Mouse (Mus musculus) gastrocnemius, postnatal 10 days (tissue): Measurements from ENCODE around the gene Ncor1. TPM values are rescaled to one million over a fixed set of nuclear protein-coding genes. Genes with fewer than 3 reads are reported as not detected.

Experiments used
- total RNA-seq, 2 experiments: library from RNA; stranded (reverse); gene quantifications; 2 replicates each; pipeline ENCODE4 v1.2.3; 2021

Ncor1 gene
- total RNA-seq, 2 experiments from 2014 or later: 132 to 145 TPM

Other genes starting within 250 kb of the Ncor1 start
- gene Adora2b, start 209.6 kb downstream of the Ncor1 start, total RNA-seq: 1 to 10 TPM in 1 of 2 experiments, under 1 TPM in 1; 0.88 to 1.3 TPM
- gene Zswim7, start 177.2 kb downstream of the Ncor1 start, total RNA-seq: 10 to 100 TPM; 15.2 to 17.9 TPM
- 10 to 100 TPM; 21.3 to 23.0 TPM for gene Ttc19, start 177.1 kb downstream of the Ncor1 start, total RNA-seq
- 1 to 10 TPM; 2.9 to 3.7 TPM for gene Pigl, start 81 bp downstream of the Ncor1 start, total RNA-seq
- 10 to 100 TPM; 14.0 to 21.9 TPM for gene Cenpv, start 80.7 kb upstream of the Ncor1 start, total RNA-seq
- gene Ubb, start 92.6 kb upstream of the Ncor1 start, total RNA-seq: 1,000 to 10,000 TPM; 1,047 to 1,133 TPM
- 1 to 10 TPM; 2.0 TPM for gene Trpv2, start 115.9 kb upstream of the Ncor1 start, total RNA-seq
- gene Lrrc75a, start 190.0 kb upstream of the Ncor1 start, total RNA-seq: 10 to 100 TPM; 14.5 to 19.1 TPM
- gene Mmgt2, start 190.1 kb upstream of the Ncor1 start, total RNA-seq: 10 to 100 TPM; 12.6 to 12.8 TPM